Mouse (Mus musculus): Measurements from ENCODE around the gene Camp.
"Not testable (repeated sequence)": the region's sequence is repeated elsewhere in the genome, so short reads cannot be mapped to it uniquely, and the experiment has no call there.

Camp gene

DNA sequence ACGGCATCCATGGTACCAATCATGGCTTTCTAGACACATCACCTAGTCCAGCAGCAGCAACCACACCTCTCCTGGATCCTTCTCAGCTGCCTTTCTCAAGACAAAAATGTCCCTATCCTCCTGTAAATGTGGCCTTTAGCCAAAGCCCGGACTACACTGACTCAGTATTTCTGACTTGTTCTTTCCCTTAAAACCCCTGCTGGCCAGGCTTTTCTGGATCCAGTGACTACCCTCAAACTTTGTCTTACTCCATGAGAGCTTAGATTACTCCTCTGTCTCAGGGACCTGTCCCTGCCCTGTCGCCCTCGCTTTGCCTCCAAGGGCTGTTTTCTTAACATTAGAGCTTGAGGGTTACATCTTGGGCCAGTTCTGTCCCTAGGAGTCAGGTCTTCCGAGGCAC is 682 bp upstream of the Camp start:
- no peak for DNase-seq (ENCODE audit: low spot score)

DNA sequence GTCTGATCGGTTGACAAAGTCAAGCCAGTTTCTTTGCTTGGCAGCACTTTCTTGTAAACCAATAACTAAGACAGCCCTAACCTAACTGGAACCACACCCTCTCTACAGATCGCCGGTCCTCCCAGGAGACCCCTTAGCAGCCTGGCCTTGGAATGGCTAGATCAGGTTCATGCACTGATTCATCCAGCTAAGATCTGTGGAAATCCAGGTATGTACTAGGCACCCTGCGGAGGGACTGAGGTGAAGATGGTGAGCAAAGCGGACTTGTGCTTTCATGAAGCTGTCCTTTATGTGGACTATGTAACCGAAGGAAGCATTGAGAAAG is 16.4 kb downstream of the Camp start:
- DNase-seq (ENCODE audit: low spot score) = no peak

DNA sequence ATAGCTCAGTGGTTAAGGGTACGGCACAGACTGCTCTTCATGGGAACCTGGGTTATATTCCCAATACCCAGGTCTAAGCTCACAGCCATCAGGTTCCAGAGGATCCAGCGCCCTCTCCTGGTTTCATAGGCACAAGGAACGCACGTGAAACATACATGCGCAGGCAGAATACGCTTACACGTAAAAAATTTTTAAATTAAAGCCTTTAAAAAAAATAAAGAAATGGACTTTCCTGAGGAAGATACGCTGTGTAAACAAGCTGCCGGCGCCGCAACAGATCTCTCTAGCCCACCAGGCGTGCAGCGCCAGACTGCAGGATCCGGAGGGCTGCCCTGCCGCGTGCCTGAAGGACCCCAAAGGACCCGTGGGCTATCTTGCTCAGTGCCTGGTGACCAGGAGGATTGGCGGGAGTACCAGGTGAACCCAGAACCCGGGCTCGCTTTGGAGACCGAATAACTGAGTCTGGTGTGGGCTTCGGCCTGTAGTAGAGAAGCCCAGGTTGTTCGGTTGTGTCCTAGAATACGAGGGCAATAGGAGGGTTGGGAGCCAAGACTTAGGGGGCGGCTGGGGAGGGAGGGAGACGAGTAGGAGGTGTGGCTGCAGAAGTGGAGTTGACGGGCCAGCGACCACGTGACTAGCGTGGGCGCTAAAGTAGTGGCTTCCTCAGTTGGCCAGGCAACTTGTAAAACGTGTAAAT is 16.9 kb downstream of the Camp start, which contains the start of gene Nme6:
Nme6 (plus strand) TSS at position 359 of the 697 bp plus-strand sequence.
- DNase-seq (ENCODE audit: low spot score) = peak; percentile 73

DNA sequence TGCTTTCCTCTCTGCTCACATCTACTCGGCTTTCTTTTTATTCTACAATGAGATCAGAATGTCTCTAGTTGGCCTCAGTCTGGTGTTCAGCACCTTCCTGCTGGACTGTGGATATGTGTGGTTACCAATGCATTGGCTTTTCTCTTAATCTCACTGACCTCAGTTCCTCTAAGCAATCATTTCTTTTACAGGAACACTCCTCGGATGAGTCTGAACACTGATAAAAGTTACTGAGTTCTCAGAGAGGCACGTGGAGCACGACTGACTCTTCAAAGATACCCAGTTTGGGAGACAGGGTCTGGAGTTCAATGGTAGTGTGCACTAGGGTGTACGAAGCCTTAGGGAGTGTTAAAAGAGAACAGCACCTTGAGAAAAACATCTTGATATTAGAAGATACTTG is 23.2 kb downstream of the Camp start:
- DNase-seq (ENCODE audit: low spot score) = no peak

DNA sequence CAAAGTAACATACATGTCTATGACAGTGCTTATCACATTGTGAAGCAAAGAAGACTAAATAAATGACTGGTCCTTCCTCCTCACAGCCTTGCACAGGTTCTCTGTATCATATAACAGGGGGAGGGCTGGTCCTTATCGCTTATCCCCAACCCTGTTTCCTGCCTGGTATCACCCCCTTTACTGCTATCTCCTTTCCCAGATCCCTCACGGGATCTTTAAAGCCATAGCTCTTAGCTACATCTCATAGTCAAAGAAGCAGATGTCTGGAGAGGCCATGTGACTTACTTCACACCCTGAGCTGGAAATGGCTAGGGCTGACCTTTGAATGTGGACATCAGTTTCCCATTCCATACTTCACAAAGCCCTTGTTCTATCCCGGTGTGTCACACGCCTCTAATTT is 23.7 kb downstream of the Camp start:
- DNase-seq (ENCODE audit: low spot score) = no peak

DNA sequence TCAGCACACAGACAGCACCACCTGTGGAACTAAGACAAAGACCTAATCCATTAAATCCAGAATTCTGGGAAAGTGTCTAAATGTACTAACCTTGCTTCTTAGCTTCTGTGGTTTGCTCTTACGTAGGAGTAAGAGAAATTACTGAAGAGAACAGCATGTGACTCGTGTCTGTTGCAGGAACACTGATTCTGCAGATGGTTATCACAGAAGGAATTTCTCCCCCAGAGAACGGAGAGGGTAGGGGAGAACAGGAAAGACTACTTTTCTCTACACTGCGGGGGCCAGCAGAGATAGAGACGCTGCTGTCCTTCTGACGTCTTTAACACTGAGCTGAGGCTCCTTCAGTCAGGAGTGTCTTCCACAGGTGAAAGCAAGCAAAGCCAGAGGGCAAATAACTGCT is 33.1 kb downstream of the Camp start:
- no peak for DNase-seq (ENCODE audit: low spot score)

DNA sequence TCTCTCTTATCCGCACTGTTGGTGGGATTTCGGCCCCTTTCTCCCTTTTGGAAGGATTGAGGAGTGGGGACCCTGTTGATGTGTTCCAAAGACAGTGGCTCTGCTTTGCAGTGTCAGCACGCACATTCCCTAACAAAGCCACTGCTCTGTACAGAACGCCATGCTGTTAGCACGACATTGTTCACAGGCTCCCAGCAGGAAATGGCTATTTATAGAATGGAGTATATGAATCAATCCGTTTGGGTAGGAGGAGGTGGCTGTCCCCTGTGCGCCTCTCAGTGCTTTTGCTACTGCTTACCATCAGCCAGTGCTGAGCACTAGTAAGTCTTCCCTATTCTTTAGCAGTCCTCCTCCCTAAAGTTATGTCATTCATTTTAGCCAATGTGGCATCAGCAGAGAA is 36.0 kb downstream of the Camp start:
- DNase-seq (ENCODE audit: low spot score) = no peak

DNA sequence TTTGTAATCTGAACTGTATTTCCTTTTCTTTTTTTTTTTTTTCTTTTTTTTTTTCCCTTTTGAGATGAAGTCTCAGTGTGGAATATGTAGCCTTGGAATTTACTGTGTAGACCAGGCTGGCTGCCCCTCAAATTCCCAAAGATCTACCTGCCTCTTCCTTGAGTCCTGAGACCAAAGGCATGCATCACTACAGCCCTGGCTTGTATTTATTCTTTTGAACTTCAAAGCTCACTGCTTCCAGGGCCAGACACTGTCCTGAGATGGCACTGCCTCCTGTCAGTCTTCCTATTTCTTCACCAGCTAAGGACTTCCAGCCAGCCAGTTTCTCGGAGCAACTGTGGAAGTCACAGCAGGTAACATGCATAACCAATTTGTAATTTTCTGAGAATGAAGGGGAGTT is 37.4 kb downstream of the Camp start, which contains the start of gene Spink8:
Spink8 (plus strand) TSS at position 301 of the 400 bp plus-strand sequence.
- no peak for DNase-seq (ENCODE audit: low spot score)

DNA sequence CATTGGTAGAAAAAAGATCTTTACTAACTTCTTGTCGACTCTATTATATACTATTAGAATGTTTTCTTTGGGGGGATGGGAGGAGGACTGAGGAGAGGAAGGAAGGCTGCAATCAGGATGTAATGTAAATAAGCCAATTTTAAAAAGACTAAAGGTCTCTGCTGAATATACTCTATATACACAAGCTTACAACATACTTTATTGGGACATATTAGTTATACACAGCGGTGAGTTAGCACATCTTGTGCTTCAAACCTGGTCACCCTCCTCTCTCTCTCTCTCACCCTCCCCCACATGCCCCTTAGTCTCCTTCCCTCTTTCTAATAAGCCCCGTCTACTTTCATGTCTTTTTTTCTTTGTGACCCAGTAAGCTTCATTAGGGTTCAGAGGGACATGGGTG is 41.5 kb downstream of the Camp start:
- no peak for DNase-seq (ENCODE audit: low spot score)

DNA sequence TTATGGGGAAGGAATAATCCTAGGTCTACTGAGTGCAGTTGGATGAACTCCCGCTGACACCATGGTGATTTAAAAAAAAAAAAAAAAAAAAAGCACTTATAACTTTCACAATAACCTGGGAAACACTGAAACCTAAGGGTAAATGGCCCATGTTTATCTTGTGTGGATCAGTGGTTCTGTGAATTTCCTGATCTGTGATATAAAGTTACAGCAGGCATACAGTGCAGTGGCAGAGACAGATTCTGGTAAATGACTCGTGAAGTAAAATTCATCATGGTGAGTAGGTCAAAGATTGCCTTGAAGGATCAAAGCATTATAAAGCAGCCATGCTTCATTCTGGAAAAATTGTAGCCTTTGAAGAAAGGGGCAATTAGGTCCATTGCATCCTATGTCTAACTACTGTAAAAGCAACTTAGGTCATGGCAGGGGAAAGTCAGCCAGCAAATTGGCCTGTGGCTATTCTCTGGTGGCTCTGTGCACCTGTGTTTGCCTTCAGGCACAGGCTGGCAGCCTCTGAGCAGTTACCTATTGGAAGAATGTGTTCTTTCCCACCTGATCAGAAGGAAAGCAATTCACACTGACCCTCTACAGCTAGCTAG is 42.6 kb downstream of the Camp start:
- no peak for DNase-seq (ENCODE audit: low spot score)

DNA sequence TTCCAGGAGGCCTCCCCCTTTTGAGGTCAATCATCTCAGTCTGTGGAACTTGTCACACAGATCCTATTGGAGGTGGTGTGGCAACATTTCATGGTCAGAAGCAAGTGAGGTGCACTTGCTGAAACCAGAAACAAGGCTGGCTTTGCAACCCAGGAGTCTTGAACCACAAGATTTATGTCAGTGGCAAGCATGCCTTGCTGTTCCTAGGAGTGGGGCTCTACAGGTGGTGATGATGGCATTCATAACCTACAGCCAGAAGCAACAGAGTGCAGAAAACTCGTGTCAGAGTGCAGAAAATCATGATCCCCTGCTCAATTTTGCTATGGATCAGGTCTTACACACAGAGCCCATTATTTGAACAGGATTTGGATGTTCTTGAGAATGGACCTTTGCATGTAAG is 43.2 kb downstream of the Camp start:
- no peak for DNase-seq (ENCODE audit: low spot score)

DNA sequence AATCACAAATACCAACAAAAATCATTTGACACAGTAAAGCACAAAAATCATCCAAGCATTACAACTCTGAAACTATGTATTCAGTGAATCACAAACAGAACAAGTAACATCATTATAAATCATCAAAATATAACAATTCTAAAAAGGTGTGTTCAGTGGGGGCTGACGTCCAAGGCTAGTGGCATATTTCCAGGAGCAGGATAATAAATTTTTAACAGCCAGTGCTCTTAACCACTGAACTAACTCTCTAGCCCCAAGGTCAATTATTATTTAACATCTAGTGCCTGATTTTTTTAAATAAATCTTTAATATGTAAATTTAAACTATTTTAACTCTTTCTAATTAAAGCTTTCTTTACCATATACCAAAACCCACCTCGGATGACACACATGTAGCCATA is 43.8 kb downstream of the Camp start:
- not testable (repeated sequence) for DNase-seq (ENCODE audit: low spot score)

DNA sequence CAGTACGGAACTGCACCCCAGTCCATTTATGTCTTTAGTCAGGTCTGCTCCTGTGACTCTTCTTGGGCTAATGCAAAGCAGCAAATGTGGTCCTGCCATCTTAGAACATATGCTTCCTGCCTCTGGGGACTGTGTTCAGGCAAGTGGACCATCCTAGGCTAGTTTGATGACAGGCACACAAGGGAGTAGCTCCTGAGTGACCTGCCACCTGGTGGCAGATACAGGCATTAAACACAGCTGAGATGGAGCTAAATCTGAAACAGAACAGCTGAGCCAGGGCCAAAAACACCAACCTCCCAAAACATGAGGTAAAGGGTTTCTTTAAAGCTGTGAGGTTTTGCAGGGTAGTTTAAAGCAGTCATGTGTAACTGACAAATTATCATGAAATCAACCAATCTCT is 51.4 kb downstream of the Camp start:
- no peak for DNase-seq (ENCODE audit: low spot score)

Data from left cerebral cortex, adult 11 months (tissue).